Mouse (Mus musculus) midbrain, postnatal 0 days (tissue): ENCODE measurements around the gene Gm11985. TPM values are rescaled to one million over a fixed set of nuclear protein-coding genes. Genes with fewer than 3 reads are reported as not detected.
A peak's percentile ranks its signal among the peaks of the same experiment; 100 is the strongest.

Experiments used
- ATAC-seq: fragments of 200-750 bp; cut with Nextera tagmentation; 2 replicates; pipeline ENCODE4 v1.8.0; 2017; ENCODE audit warnings: moderate number of reproducible peaks, mild to moderate bottlenecking, moderate TSS enrichment, moderate library complexity; ENCODE audit not compliant: low FRiP score
- DNase-seq: peaks from one replicate; pipeline ENCODE4 v3.0.0-alpha.2; 2015; ENCODE audit warnings: low spot score
- H3K27ac ChIP-seq: fragments of 300-500 bp; sonication (generic); 2 replicates; pipeline ENCODE4 v1.5.1; 2014; ENCODE audit warnings: low read depth, mild to moderate bottlenecking, low read length, mixed read lengths
- H3K27me3 ChIP-seq: fragments of 300-500 bp; sonication (generic); 2 replicates; pipeline ENCODE4 v1.6.1; 2014; ENCODE audit warnings: low read length, control low read depth, mixed read lengths; ENCODE audit not compliant: insufficient read depth
- H3K36me3 ChIP-seq: fragments of 300-500 bp; sonication (generic); 2 replicates; pipeline ENCODE4 v1.6.1; 2014; ENCODE audit warnings: low read length, control low read depth, mixed read lengths; ENCODE audit not compliant: insufficient read depth
- H3K4me1 ChIP-seq: fragments of 300-500 bp; sonication (generic); 2 replicates; pipeline ENCODE4 v1.6.1; 2014; ENCODE audit warnings: mild to moderate bottlenecking, control low read depth, antibody characterized with exemption, low read length, mixed read lengths; ENCODE audit not compliant: insufficient read depth
- H3K4me2 ChIP-seq: fragments of 300-500 bp; sonication (generic); 2 replicates; pipeline ENCODE4 v1.6.1; 2014; ENCODE audit warnings: low read depth, mild to moderate bottlenecking, low read length, mixed read lengths; ENCODE audit not compliant: poor library complexity, severe bottlenecking
- H3K4me3 ChIP-seq: fragments of 300-500 bp; sonication (generic); 2 replicates; pipeline ENCODE4 v1.5.1; 2014; ENCODE audit warnings: low read depth, mild to moderate bottlenecking, low read length, moderate library complexity
- H3K9ac ChIP-seq: fragments of 300-500 bp; sonication (generic); replicated peaks from 2 replicates; pipeline ENCODE4 v1.6.1; 2014; ENCODE audit warnings: mild to moderate bottlenecking, low read length, moderate library complexity, mixed read lengths; ENCODE audit not compliant: poor library complexity, severe bottlenecking
- H3K9me3 ChIP-seq: fragments of 300-500 bp; sonication (generic); 2 replicates; pipeline ENCODE4 v1.6.1; 2016; ENCODE audit warnings: low read length, control low read depth
- CTCF ChIP-seq: IDR thresholded peaks from 2 replicates; pipeline ENCODE4 v1.5.1; 2016; ENCODE audit warnings: antibody characterized with exemption, mild to moderate bottlenecking
- WGBS: fragments of 180-500 bp; shearing (Covaris S2); extraction: QIAGEN DNeasy Blood & Tissue Kit; methylation state at CpG from one replicate; pipeline ENCODE4 v1.1.7; 2014; 5-methylcytosine and 5-hydroxymethylcytosine counted together
- polyA plus RNA-seq: library from polyadenylated mRNA; unstranded; fragments of >200 nt; fragmentation: Nextera tagmentation; extraction: Ambion mirVana; gene quantifications from 2 replicates; pipeline ENCODE4 v1.2.1, GENCODE M21; 2015
- total RNA-seq: library from RNA; depleted of rRNA; stranded (reverse); fragments of >200 nt; gene quantifications from 2 replicates; pipeline ENCODE4 v1.2.3, GENCODE M21; 2014

Gene Gm11985
- total and polyA plus RNA-seq, 2 experiments from 2014 or later = not detected

GRCm38 (mm10) chr11:7215703-7216102 lies 27.3 kb upstream of the Gm11985 start:
- no peaks in the 10 kb centered on the region for H3K9me3 ChIP-seq
- no peak overlapping the region for H3K4me2 ChIP-seq
- WGBS = 14% methylated on average over 8 of the region's 8 CpGs
- peak; percentile 81 for TF ChIP-seq CTCF
- H3K36me3 ChIP-seq = no peaks in the 10 kb centered on the region
- 0 out of 2 replicates have a peak, but pooled peaks cover 4% of the 10 kb centered on the region for H3K27me3 ChIP-seq
- no peak for ATAC-seq
- H3K27ac ChIP-seq = no peak overlapping the region
- no peaks in the 10 kb centered on the region for H3K4me1 ChIP-seq
- no peak overlapping the region for H3K9ac ChIP-seq
- DNase-seq = peak; percentile 64
- no peak overlapping the region for H3K4me3 ChIP-seq

- peak overlapping the region; percentile 72 for H3K4me3 ChIP-seq
- peak; percentile 94 for TF ChIP-seq CTCF
- WGBS = 7% methylated on average over 14 of the region's 14 CpGs
- H3K9ac ChIP-seq = no peak overlapping the region
- H3K4me1 ChIP-seq = no peaks in the 10 kb centered on the region
- H3K27me3 ChIP-seq = 0 out of 2 replicates have a peak, but pooled peaks cover 4% of the 10 kb centered on the region
- DNase-seq (peak; percentile 93), ATAC-seq (no peak)
- peak overlapping the region; percentile 75 for H3K4me2 ChIP-seq
- H3K27ac ChIP-seq = no peak overlapping the region
- no peaks in the 10 kb centered on the region for H3K9me3 ChIP-seq
- no peaks in the 10 kb centered on the region for H3K36me3 ChIP-seq
Measured at GRCm38 (mm10) chr11:7214761-7215160, 26.4 kb upstream of the Gm11985 start.

- peak overlapping the region; percentile 72 for H3K4me3 ChIP-seq
- H3K4me2 ChIP-seq = peak overlapping the region; percentile 75
- H3K27me3 ChIP-seq = 0 out of 2 replicates have a peak, but pooled peaks cover 4% of the 10 kb centered on the region
- H3K9me3 ChIP-seq = no peaks in the 10 kb centered on the region
- no peak for TF ChIP-seq CTCF
- WGBS = 1% methylated on average over 12 of the region's 12 CpGs
- peak overlapping the region; percentile 83 for H3K9ac ChIP-seq
- no peaks in the 10 kb centered on the region for H3K36me3 ChIP-seq
- H3K27ac ChIP-seq = no peak overlapping the region
- ATAC-seq = peak; percentile 21; the same call in 1 of the 2 replicates
- DNase-seq = no peak
- H3K4me1 ChIP-seq = no peaks in the 10 kb centered on the region
Measured at GRCm38 (mm10) chr11:7214342-7214660, 25.9 kb upstream of the Gm11985 start.

- Histone ChIP-seq H3K27ac (peak within 1 kb of the TSS; percentile 88), H3K4me1 (no peaks in the 10 kb centered on the region), H3K9me3 (no peaks in the 10 kb centered on the region), H3K4me3 (peak within 1 kb of the TSS; percentile 72), H3K9ac (peak within 1 kb of the TSS; percentile 83), H3K27me3 (0 out of 2 replicates have a peak, but pooled peaks cover 4% of the 10 kb centered on the region), H3K4me2 (peak within 1 kb of the TSS; percentile 75), H3K36me3 (no peaks in the 10 kb centered on the region)
- WGBS = under 1% methylated on average over 65 of the region's 104 CpGs
- TF ChIP-seq CTCF = no peak
- DNase-seq (peak; percentile 86), ATAC-seq (peak; percentile 93)
Measured at GRCm38 (mm10) chr11:7213501-7214341, 25.4 kb upstream of the Gm11985 start, which contains the start of gene Igfbp3. Gene Igfbp3 (minus strand): TSS chr11:7213923.

DNA sequence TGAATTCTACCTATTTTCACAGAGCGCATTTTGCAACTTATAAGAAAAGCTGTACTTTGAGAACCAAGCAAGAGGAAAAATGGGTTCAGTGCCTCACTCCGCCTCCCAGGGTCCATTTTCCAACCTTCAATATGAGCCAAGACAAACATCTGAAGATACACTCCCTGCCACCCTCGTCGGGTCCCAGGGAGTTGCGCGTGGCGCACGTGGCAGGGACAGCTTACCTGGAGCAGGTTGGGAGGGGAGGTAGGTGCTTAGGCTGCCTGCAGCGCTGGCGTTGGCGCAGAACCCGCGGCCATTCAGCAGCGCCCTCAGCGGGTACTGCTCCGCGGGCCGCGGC lies 24.8 kb upstream of the Gm11985 start:
- no peaks in the 10 kb centered on the region for H3K36me3 ChIP-seq
- WGBS = 2% methylated on average over 19 of the region's 19 CpGs
- TF ChIP-seq CTCF = peak; percentile 5; the same call in 1 of the 2 replicates
- peak overlapping the region; percentile 83; the same call in 1 of the 2 replicates for H3K9ac ChIP-seq
- ATAC-seq = no peak
- peak overlapping the region; percentile 72 for H3K4me3 ChIP-seq
- 0 out of 2 replicates have a peak, but pooled peaks cover 4% of the 10 kb centered on the region for H3K27me3 ChIP-seq
- H3K4me2 ChIP-seq = peak overlapping the region; percentile 75
- H3K4me1 ChIP-seq = no peaks in the 10 kb centered on the region
- DNase-seq = no peak
- H3K9me3 ChIP-seq = no peaks in the 10 kb centered on the region
- peak overlapping the region; percentile 88; the same call in 1 of the 2 replicates for H3K27ac ChIP-seq
